Mouse (Mus musculus) layer of hippocampus, adult 9-10 months (tissue): ENCODE data around the gene Galnt11.
"Not testable (repeated sequence)": the region's sequence is repeated elsewhere in the genome, so short reads cannot be mapped to it uniquely, and the experiment has no call there.

ENCODE experiments used
- DNase-seq: peaks from one replicate; pipeline ENCODE4 v3.0.0; 2022; ENCODE audit warnings: low spot score

Galnt11 gene

DNA sequence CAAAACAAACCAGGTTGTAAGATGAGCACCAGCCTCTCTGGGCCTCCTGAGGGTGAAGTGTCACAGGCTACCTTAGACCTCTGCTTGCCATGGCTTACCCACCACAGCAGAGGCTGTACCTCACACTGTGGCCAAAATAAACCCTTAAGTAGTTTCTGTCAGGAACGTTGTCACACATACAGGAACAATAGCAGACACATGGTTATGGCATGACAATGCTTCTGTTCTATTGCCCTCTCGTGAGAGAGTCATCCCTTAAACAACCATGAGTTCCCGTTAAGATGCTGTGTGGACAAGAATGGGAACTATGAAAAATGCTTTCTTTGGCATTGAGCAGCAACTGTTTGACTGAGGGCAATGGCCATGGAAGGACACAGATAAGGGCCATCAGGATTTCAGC, at the start of gene Galnt11:
Galnt11 (plus strand) TSS at position 301 of the 400 bp plus-strand sequence.
- no peak for DNase-seq

GRCm38 (mm10) chr5:25177937-25178336, 43.8 kb upstream of the Galnt11 start:
- not testable (repeated sequence) for DNase-seq

- not testable (repeated sequence) for DNase-seq
Observed at GRCm38 (mm10) chr5:25178543-25178942, 43.2 kb upstream of the Galnt11 start.

- no peak for DNase-seq
Observed at GRCm38 (mm10) chr5:25179284-25179683, 42.4 kb upstream of the Galnt11 start.

GRCm38 (mm10) chr5:25179936-25180488, 41.7 kb upstream of the Galnt11 start:
- no peak for DNase-seq

GRCm38 (mm10) chr5:25181004-25181531, 40.6 kb upstream of the Galnt11 start, which contains the start of gene Galntl5:
TSS of gene Galntl5 (plus strand) at chr5:25181460.
- DNase-seq, result no peak

- DNase-seq, result no peak
Observed at GRCm38 (mm10) chr5:25183595-25183994, 38.1 kb upstream of the Galnt11 start.

DNA sequence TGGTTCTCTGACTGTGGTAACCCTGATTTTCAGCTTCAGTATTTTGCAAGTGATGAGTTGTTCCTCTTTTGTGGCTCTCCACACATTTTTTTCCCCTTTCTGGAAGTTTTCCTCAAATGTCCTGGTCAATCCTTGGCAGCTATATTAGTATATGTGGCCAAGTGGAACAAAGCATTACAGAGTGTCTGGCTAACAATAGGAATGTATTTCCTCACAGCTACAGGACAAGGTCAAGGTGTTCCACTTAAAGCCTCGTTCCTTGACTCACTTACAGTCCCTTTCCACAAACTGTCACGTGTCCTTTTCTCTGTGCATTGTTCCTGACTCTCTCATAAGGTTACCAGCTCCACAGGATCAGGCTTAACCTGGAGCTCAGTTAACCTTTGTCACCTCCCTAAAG, 37.1 kb upstream of the Galnt11 start:
- no peak for DNase-seq

GRCm38 (mm10) chr5:25187727-25188126, 34.0 kb upstream of the Galnt11 start:
- DNase-seq, result no peak

DNA sequence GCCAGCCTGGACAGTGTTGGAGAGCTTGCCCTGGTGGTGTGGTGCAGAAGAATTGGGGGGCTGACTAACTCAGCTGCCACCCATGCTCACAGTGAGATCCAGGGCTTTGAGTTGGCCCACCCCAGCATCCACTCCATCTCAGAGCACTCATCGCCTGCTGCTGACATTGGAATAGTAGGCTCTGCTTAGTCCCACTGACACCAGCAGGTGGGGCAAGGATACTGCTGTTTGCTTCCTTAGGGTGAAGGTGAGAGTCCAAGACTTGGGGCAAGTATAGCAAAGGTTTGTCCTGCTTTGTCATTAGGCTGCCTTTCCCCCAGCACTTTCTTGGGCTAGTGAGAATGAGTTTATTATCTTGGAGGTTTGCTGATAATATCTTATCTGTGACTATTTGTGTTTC, 32.9 kb upstream of the Galnt11 start:
- no peak for DNase-seq

- DNase-seq, result no peak
Observed at GRCm38 (mm10) chr5:25190521-25190920, 31.2 kb upstream of the Galnt11 start.

DNA sequence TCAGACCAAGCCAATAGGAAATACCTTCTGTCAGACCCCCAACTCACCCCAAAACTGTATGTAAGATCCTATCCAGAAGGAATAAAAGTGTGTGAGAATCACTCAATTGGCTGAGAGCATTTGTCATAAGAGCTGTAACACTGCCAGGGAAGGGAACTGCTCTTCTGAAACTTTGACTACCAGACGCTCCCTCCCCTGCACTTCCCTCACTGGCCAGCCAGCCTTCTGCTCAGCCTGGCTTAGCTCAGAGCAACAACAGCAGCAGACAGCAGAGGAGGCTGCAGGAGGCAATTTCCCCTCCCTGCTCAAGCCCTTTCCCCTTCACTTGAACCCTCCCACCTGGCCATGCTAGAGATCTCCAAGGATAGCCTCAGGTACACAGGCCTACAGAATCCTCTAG, 9.8 kb upstream of the Galnt11 start:
- DNase-seq, result no peak

DNA sequence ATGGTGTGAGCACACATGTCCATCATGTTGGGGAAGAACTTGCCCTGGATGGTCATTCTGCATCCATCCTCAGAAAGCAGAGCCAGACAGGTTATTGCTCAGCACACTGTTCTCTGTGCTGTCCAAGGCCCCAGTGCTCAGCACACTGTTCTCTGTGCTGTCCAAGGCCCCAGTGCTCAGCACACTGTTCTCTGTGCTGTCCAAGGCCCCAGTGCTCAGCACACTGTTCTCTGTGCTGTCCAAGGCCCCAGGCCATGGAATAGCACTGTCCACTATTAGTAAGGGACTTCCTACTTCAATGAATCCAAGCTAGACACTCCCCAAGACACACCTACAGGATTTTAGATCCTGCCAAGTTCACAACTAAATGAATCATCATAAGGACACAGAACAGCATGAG, 8.5 kb upstream of the Galnt11 start:
- not testable (repeated sequence) for DNase-seq

- no peak for DNase-seq
Observed at GRCm38 (mm10) chr5:25215006-25215405, 6.7 kb upstream of the Galnt11 start.

DNA sequence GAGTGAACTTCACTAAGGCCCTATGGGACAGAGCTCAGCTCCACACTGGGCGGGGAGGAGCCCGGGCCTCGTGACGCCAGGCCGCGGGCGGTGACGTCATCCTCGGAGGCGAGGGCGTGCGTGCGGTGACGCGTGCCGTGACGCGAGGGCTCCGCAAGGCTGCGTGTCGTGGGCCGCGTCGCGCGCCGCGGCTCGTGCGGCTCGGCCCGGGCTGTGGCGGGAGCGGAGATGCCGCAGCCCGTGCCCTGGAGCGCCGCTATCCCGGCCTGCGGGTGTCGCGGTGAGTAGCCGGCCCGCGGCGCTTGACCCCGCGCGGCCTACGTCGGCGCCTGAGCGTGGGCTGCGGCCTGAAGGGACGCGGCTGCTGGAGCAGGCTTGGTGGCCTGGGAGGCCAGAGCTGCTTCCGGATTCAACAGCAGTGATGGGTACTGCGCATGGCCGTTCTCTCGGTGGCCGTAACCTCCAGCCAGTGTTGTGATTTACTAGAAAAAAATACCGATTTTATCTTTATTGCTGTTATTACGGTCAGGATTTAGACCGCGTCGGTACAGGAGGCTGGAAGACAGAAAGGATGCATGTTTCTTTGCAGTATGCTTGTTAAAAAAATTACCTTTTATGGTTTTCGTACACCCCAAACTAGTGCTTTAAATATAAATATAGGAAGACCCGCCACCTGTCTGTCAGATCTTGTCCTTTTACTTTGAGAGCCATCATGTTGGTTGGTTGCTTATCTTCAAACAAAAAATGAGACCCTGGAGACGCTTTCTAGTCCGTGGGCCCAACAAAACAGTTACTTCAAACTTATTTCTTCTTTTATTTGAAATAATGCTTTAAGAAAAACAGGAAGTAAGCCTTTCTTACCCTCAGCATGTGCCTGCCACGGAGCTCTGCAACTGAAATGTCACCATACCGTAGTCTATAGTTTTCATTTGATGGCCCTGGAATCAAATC, 1.3 kb downstream of the Galnt11 start, which contains the start of gene E130116L18Rik:
E130116L18Rik (minus strand) TSS at position 402 of the 951 bp plus-strand sequence.
- DNase-seq, result peak; percentile 64

DNA sequence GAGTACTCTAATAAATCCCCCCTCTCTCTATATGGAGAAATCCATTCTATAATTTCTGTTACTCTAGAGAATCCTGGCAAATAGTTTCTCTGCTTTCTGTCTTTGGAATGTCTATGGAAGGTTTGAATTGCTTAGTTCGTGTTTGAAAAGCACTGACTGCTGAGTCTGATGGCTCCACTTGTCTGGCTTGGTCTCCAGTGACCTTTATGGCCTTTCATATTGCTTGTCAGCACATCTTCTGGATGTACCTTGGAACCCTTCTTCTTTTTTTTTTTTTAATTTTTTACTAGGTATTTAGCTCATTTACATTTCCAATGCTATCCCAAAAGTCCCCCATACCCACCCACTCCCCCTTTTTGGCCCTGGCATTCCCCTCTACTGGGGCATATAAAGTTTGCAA, 2.7 kb downstream of the Galnt11 start:
- DNase-seq, result not testable (repeated sequence)

GRCm38 (mm10) chr5:25243101-25243500, 21.4 kb downstream of the Galnt11 start:
- no peak for DNase-seq

- no peak for DNase-seq
Observed at GRCm38 (mm10) chr5:25245806-25246472, 24.2 kb downstream of the Galnt11 start.

DNA sequence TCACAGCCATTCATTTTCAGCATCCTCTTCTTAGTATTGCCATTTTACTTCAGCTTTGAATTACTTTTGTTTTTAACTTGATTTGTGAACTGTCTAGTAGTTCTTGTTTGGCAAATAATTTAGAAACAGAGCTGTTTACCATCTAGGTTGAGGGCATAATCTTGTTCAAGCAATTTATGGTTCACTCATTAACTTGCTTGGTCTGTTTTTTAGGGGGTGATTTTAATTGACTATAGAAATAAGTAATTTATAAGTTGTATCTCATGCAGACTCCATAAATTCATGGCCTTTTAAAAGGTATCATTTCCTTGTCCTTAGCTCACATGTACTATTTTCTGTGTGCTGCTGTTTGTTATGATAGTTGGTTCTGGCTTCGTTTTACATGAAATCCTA, 24.8 kb downstream of the Galnt11 start:
- DNase-seq, result no peak

- no peak for DNase-seq
Observed at GRCm38 (mm10) chr5:25247036-25247435, 25.3 kb downstream of the Galnt11 start.

GRCm38 (mm10) chr5:25252423-25252822, 30.7 kb downstream of the Galnt11 start:
- no peak for DNase-seq

DNA sequence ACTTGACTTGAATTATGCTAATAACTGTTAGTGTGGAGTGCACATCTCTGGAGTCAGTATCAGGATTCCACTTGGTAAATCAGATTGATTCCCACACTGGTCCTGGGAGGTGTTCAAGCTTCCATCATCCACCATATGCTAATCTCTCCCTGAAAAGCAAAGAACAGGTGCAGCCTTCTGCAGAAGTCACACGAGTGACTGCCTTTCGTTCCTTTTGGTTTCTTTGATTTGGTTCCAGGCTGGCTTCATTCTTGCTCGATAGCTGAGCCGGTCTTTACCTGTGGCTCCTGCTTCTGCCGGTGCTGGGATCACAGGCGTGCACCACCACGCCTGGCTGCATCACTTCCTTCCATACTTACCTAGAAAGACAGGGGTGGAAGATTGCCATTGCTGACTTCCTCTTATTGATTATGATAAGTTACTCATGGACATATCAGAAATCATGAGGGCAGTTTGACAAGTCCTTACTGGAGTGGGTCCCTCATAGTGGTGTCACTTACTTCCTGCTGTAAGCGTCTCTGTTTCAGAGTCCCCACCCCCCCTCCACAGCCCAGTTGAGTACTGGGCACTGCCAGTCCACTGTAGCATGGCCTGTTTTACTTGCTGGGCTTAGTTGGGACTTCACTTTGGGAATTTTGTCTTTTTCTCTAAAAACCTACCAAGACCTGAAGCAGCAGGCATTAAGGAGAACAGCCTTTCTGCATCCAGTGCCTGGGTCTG, 31.3 kb downstream of the Galnt11 start:
- no peak for DNase-seq
